Mouse (Mus musculus) urinary bladder, adult 18-20 months (tissue): Measurements from ENCODE around the gene Cdk5r2.
A peak's percentile ranks its signal among the peaks of the same experiment; 100 is the strongest.

Experiments used
- DNase-seq, 2 experiments: peaks; one replicate each; pipeline ENCODE4 v3.0.0; 2022; ENCODE audit warnings: low spot score in 2 of 2, mixed read lengths in 2 of 2

Gene Cdk5r2

GRCm38 (mm10) chr1:74851001-74851775 lies 3.5 kb upstream of the Cdk5r2 start:
- no peak for DNase-seq

- no peak for DNase-seq
Measured at GRCm38 (mm10) chr1:74855156-74855555, 422 bp downstream of the Cdk5r2 start.

- DNase-seq = peak in 1 of 2 experiments; percentile 11
Measured at GRCm38 (mm10) chr1:74855651-74856438, 1.1 kb downstream of the Cdk5r2 start.

- DNase-seq = no peak
Measured at GRCm38 (mm10) chr1:74856439-74856720, 1.6 kb downstream of the Cdk5r2 start.

GRCm38 (mm10) chr1:74856791-74857190 lies 2.1 kb downstream of the Cdk5r2 start:
- no peak for DNase-seq

DNA sequence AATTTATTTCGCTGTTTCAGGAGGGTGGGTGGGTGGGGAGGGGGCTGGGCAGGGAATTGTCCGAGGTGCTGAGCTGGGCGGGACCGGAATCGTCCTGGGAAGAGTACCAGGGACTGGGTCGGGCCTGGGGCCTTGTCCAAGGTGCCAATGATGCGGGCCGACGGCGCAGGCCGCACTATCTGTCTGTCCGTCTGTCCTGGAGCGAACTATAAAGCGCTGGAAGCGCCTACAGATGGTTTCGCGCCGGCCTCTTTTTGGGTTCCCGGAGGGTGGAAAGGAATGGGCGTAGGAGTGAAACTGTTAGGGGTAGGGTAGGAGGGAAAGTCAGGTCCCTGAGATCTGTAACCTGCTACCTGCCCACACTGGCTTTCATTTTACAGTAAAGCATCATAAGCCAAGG lies 2.5 kb downstream of the Cdk5r2 start:
- DNase-seq = no peak

GRCm38 (mm10) chr1:74857677-74858076 lies 2.9 kb downstream of the Cdk5r2 start:
- DNase-seq = no peak

DNA sequence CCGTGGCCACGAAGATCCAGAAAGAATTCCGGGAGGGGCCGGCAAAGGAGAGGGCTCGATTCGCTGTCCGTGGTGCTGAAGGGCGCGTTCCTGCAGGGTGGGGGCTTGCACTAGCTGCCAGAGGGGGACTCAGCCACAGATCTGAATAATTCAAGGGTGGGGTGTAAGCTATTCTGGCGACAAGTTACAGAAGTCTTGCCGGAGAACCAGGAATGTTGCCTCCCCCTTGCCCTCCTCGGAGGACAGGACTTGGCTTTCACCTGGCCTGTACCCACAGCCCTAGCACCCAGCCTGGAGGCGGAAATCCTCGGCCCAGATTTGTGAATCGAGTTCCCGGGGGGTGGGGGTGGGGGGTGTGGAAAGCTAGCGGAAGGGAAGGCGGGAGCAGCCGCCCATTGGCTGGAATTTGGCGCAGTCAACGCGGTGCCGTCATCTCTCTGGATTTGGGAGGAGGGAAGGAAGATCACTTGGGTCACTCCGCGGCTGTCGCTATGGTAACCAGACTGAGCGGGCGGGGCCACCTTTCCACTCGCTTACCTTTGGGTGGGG lies 3.5 kb downstream of the Cdk5r2 start:
- peak in 1 of 2 experiments; percentile 47 for DNase-seq

- no peak for DNase-seq
Measured at GRCm38 (mm10) chr1:74858805-74859204, 4.1 kb downstream of the Cdk5r2 start.

DNA sequence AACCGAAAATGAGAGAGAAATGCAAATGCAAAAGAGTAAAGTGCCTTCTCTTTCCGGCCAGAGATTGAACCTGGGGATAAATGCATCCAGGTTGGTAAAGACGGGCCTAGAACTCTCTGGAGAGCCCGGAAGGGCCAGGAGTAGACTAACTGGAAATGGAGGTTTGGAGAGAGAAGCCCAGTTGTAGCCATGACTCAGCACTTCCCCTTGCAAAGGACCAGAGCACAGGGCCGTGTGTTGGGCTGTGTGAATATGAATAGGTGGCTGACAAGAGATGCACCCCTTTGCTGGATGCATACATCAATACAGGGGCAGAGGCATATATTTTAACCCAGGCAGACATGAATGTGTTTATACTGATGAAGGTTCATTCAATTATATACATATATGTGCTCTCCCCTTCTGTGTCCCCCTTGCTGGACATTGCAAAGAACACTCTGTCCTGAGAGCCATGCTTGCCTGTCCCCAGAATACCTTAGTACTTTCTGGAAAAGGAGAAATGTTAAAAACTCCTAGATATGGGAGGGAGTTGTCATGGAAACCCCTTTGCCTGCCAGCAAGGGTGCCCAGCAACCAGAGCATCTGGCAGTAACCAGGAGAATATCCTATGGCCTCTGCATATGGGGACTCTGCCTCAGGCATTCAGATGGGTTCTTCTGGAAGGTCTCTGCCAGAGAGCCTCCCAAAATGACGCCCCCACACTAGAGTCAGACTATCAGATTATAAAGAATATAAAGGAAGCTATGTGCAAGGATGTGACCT lies 4.7 kb downstream of the Cdk5r2 start:
- no peak for DNase-seq

GRCm38 (mm10) chr1:74861783-74862182 lies 7.0 kb downstream of the Cdk5r2 start:
- DNase-seq = no peak

- no peak for DNase-seq
Measured at GRCm38 (mm10) chr1:74872218-74872617, 17.5 kb downstream of the Cdk5r2 start.

- no peak for DNase-seq
Measured at GRCm38 (mm10) chr1:74877199-74877598, 22.5 kb downstream of the Cdk5r2 start.

GRCm38 (mm10) chr1:74880785-74881360 lies 26.1 kb downstream of the Cdk5r2 start:
- peak; percentile 30 to 57 for DNase-seq

DNA sequence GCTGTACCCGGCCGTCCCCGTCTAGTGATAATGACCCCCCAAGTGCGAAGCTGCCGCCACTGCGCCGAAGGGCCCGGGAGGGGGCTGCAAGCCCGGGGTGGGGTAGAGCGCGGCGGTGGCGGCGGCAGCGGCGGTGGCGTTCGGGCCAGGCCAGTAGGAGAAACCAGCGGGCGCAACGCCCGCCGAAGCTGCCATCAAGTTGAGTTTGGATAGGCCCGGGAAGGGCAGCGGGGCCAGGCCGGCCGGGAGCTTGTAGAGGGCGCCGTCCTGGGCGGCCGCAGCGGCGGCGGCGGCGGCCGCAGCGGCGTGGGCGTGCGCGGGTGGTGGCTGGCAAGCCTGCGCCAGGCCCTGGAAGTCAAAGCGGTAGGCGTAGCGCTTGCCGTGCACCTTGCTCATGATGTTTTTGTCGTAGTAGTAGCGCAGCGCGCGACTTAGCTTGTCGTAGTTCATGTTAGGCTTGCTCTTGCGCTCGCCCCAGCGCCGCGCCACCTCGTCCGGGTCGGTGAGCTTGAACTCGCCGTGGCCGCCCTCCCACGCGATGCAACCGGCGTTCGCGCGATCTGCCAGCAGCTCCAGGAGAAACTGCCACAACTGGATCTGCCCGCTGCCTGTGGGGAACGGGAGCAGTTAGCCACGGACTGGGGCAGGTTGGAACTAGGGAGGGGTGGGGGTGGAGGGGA lies 27.5 kb downstream of the Cdk5r2 start:
- DNase-seq = peak in 1 of 2 experiments; percentile 28

DNA sequence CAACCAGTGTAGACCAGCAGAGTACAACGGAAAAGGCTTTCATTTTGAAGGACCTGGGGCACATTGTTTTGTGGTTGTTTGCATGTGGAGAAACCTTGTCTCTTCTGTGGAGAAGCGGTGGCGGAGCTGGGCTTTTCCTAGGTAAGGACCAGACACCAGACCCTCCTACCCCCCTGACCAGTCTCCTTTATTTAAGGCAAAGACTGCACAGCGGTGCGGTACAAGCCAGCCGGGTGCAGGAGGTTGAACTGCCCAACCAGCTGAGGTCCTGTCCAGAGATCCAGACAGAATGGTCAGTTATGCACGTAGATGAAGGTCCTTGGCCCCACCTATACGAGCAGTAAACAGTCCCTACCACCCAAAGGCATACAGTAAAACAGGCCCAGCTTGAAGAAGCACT lies 28.1 kb downstream of the Cdk5r2 start:
- no peak for DNase-seq

DNA sequence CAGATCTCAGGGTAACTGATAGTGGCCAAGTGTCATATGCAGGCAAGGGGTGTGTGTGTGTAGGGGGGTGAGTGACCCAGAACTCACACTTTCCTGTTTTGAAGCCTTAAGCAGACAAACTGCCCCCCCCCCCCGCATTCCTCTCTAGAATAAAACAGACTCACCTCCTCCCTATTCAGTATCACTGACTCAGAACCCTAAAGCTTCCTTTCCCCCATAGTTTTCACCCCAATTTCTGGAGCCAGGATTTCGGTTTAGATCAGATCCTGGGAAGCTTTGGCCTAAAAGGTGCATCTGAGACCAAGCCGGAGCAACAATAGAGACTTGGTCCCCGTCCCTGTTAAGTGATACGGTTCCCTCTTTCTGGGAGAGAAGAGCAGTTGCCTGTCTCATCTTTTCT lies 28.7 kb downstream of the Cdk5r2 start:
- DNase-seq = no peak

GRCm38 (mm10) chr1:74884196-74885141 lies 29.7 kb downstream of the Cdk5r2 start:
- DNase-seq = no peak

GRCm38 (mm10) chr1:74885369-74886042 lies 30.8 kb downstream of the Cdk5r2 start, which contains the start of gene Fev:
Gene Fev (minus strand): TSS chr1:74885419.
- no peak for DNase-seq
